Mouse (Mus musculus) cortical plate, adult 2 months (tissue): ENCODE data around the gene Trpm3. TPM values are rescaled to one million over a fixed set of nuclear protein-coding genes. Genes with fewer than 3 reads are reported as not detected.
"Not testable (repeated sequence)": the region's sequence is repeated elsewhere in the genome, so short reads cannot be mapped to it uniquely, and the experiment has no call there.

ENCODE experiments used
- H3K27ac ChIP-seq: fragments of 200-500 bp; 2 replicates; pipeline ENCODE4 v1.5.1; 2012; ENCODE audit warnings: low read length, control low read depth, inconsistent platforms; ENCODE audit not compliant: insufficient read depth
- H3K4me1 ChIP-seq: fragments of 200-500 bp; 2 replicates; pipeline ENCODE4 v1.6.1; 2011; ENCODE audit warnings: low read length; ENCODE audit not compliant: control insufficient read depth, insufficient read depth
- H3K4me3 ChIP-seq: fragments of 200-500 bp; 2 replicates; pipeline ENCODE4 v1.5.1; 2011; ENCODE audit warnings: mild to moderate bottlenecking, low read length, control low read depth; ENCODE audit not compliant: insufficient read depth
- CTCF ChIP-seq: fragments of 200-500 bp; IDR thresholded peaks from 2 replicates; pipeline ENCODE4 v1.5.1; 2011; ENCODE audit warnings: mild to moderate bottlenecking, control low read depth, low read length; ENCODE audit not compliant: insufficient read depth; ENCODE audit errors: extremely low read depth
- POLR2A ChIP-seq: fragments of 200-500 bp; IDR thresholded peaks from 2 replicates; pipeline ENCODE4 v1.6.1; 2011; ENCODE audit warnings: mild to moderate bottlenecking, low read length, control low read depth; ENCODE audit not compliant: insufficient read depth; ENCODE audit errors: extremely low read depth
- polyA plus RNA-seq: library from polyadenylated mRNA; depleted of rRNA; stranded (reverse); fragments of >200 nt; gene quantifications from 2 replicates; pipeline ENCODE4 v1.2.3, GENCODE M21; 2012

Gene Trpm3
- polyA plus RNA-seq, 1 experiment = 16.5 TPM

DNA sequence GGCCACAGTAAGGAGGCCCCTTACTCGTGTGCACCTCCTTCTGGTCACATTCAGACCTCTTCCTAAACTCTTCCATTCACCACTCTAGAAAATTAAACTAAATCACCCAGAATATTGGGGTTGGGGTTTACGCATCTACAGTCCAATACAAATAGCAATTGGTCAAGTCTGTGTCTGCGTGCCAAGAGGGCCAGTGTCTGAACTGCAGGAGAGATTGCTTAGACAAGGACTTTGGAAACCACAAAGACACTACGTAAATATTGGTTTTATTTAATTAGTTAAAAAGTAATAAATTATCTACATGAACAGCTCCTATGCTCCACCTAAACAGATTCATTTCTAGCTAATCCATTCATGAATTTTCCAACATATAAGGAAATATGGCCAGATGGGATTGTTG, 886.0 kb downstream of the Trpm3 start:
- H3K4me1 ChIP-seq = peaks cover 5% of the 10 kb centered on the region
- no peak overlapping the region for H3K27ac ChIP-seq
- TF ChIP-seq POLR2A (no peak), CTCF (no peak)
- H3K4me3 ChIP-seq = no peak overlapping the region

DNA sequence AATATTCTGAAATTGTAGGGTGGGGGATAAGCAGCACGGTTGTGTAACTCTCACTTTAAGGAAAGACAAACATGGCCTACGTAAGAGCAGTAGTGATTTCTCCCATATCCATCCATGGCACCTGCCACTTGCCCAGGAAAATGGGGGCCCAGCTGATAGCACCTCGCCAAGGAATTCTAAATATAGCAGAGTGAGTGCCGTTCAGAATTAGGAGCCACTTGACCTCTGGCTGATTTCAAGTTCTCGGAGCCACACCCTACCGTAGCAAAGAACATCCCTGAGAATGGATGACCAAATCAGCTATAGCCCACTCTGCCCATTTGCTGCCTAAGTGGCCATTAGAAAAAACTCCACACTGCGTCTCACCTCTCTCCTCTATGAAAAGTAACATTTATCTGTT, 887.6 kb downstream of the Trpm3 start:
- Histone ChIP-seq H3K4me3 (no peak overlapping the region), H3K4me1 (peaks cover 5% of the 10 kb centered on the region), H3K27ac (no peak overlapping the region)
- TF ChIP-seq CTCF = no peak
- TF ChIP-seq POLR2A = no peak

DNA sequence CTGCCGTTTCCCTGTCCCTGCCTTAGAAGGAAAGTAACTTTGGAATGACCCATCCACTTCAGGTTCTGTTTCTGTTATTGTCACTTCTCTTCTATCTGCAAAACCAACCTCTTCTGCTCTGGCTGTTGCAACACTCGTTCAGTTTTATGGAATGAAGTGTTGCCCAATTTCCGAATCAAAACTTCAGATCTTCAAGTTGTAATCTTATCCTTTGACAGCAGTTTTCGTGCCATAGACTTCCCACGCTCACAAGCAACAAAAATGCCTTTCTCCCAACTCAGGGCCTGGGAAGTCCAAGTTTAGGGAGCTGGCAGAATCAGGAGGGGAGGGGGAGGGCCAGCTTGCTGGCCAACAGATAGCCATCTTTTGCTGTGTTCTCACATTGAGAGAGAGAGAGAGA, 889.4 kb downstream of the Trpm3 start:
- Histone ChIP-seq H3K4me3 (no peak overlapping the region), H3K4me1 (peaks cover 2% of the 10 kb centered on the region)

GRCm38 (mm10) chr19:23033343-23033742, 894.5 kb downstream of the Trpm3 start:
- H3K4me1 ChIP-seq, H3K27ac ChIP-seq: not testable (repeated sequence)

More for the DNA sequence above, 889.4 kb downstream of the Trpm3 start:
- TF ChIP-seq POLR2A (no peak), CTCF (no peak)
- H3K27ac ChIP-seq = no peak overlapping the region

GRCm38 (mm10) chr19:23034117-23034516, 895.3 kb downstream of the Trpm3 start:
- Histone ChIP-seq H3K4me3 (no peak overlapping the region), H3K27ac (no peak overlapping the region), H3K4me1 (peaks cover 4% of the 10 kb centered on the region; the same call in 1 of the 2 replicates)
- no peak for TF ChIP-seq POLR2A
- TF ChIP-seq CTCF = no peak

More at GRCm38 (mm10) chr19:23033343-23033742, 894.5 kb downstream of the Trpm3 start:
- H3K4me3 ChIP-seq = not testable (repeated sequence)

GRCm38 (mm10) chr19:23034933-23035332, 896.1 kb downstream of the Trpm3 start:
- no peak for TF ChIP-seq CTCF
- no peak for TF ChIP-seq POLR2A
- Histone ChIP-seq H3K27ac (no peak overlapping the region), H3K4me3 (no peak overlapping the region), H3K4me1 (peaks cover 4% of the 10 kb centered on the region; the same call in 1 of the 2 replicates)

DNA sequence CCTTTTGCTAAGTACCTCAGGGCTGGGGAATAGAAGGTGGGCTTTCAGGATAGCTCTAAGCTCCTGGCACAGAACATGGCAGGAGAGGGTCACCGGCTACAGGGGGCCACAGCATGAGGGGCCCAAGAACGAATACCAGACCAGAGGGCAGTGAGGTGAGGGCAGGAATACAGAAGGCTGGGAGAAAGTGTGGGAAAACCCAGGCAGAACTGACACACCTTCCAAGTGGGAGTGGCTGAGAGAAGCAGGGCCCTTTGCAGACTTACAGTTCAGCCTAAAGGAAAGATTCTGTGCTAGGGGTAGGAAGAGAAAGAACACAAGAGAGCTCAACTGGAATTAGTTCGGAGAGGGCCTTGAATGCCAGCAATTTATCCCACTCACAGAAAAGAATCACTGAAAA, 896.9 kb downstream of the Trpm3 start:
- Histone ChIP-seq H3K27ac (no peak overlapping the region), H3K4me3 (no peak overlapping the region), H3K4me1 (peaks cover 4% of the 10 kb centered on the region; the same call in 1 of the 2 replicates)
- TF ChIP-seq CTCF (no peak), POLR2A (no peak)

DNA sequence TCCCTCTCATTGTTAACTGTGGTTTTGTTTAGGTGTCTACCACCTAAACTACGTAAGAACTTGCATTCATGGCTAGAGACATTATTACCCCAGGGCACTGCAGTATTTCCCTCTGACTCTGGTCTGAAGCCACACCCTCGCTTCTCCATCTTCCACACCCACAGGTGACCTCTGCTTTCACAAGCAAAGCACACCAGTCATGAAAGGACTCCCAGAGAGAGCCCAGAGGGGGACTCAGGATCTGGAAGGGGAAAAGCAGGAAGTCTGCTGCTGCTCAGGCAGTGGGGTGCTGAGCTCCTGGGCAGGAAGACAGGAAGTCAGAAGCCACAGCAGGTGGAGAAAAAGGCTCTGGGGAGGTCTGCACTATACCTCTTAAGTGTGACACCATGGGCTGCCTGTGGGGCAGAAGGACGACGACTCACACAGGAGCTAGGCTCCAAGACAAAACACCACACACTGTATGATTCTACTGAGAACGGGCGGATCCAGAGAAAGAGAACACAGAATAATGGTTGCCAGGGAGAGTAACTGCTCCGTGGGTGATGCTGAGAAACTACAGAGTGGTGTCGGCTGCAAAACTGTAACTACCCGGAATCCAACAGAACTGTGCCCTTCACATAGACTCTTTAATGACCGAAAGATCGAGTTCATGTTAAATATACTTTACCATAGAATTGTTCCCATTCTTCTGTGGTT, 898.1 kb downstream of the Trpm3 start:
- TF ChIP-seq CTCF (no peak), POLR2A (no peak)
- H3K27ac ChIP-seq = no peak overlapping the region; the same call in 1 of the 2 replicates
- H3K4me3 ChIP-seq = no peak overlapping the region
- H3K4me1 ChIP-seq = peaks cover 6% of the 10 kb centered on the region

DNA sequence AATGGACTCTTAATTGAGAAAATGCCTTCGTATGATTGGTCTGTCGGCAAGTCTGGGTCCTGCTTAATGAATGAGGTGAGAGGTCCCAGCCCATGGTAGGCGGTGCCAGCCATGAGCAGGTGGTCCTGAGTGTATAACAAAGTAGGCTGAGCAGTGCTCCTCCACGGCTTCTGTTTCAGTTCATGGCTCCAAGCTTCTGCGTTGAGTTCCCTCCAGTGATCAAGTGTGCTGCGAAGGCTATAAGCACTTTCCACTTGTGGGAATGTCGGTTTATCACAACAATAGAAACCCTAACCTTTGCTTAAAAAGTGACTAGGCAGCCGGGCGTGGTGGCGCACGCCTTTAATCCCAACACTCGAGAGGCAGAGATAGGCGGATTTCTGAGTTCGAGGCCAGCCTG, 898.7 kb downstream of the Trpm3 start:
- H3K4me3 ChIP-seq = no peak overlapping the region
- H3K4me1 ChIP-seq = peaks cover 6% of the 10 kb centered on the region
- TF ChIP-seq CTCF (no peak), POLR2A (no peak)
- no peak overlapping the region for H3K27ac ChIP-seq

DNA sequence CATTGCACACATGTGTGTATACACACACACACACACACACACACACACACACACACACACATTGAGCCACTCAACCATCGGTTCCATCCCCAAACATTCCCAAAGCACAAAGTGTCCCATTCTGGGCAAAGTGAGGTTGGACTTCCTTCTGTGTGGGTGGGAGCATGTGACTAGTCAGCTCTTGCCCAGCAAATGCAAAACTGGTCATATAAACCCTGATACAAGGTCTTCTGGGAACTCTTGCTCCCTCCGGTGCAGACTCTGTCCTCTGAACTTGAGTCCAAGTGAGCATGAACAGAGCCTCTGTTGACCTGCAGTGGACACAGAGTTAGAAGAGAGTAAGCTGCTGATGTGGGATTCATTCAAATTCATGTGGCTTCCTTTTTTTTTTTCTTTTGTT, 899.5 kb downstream of the Trpm3 start:
- peaks cover 6% of the 10 kb centered on the region for H3K4me1 ChIP-seq
- TF ChIP-seq POLR2A (no peak), CTCF (no peak)
- no peak overlapping the region for H3K4me3 ChIP-seq
- no peak overlapping the region for H3K27ac ChIP-seq
